Mouse (Mus musculus): ENCODE measurements around the gene Sh3kbp1. TPM values are rescaled to one million over a fixed set of nuclear protein-coding genes. Genes with fewer than 3 reads are reported as not detected.

Sh3kbp1 gene
- polyA plus RNA-seq, 1 experiment from 2014 or later, result 23.2 TPM

- WGBS, result 85% methylated on average over 10 of the region's 10 CpGs
- H3K36me3 ChIP-seq (replicated peaks), result no peaks in the 10 kb centered on the region
Measured at GRCm38 (mm10) chrX:159689785-159690416, 62.8 kb downstream of the Sh3kbp1 start.

GRCm38 (mm10) chrX:159693126-159693525 is 66.1 kb downstream of the Sh3kbp1 start:
- 91% methylated on average over 5 of the region's 5 CpGs for WGBS
- H3K9me3 ChIP-seq, result no peaks in the 10 kb centered on the region
- no peaks in the 10 kb centered on the region for H3K36me3 ChIP-seq (replicated peaks)
- peaks cover 66% of the 10 kb centered on the region for H3K27me3 ChIP-seq (replicated peaks; ENCODE audit: low read depth, poor library complexity, severe bottlenecking)
- DNase-seq (ENCODE audit: low spot score), result no peak
- peaks cover 7% of the 10 kb centered on the region for H3K4me1 ChIP-seq
- H3K27ac ChIP-seq (replicated peaks), result no peak overlapping the region
- no peak overlapping the region for H3K4me3 ChIP-seq

More at GRCm38 (mm10) chrX:159689785-159690416, 62.8 kb downstream of the Sh3kbp1 start:
- H3K4me3 ChIP-seq, result no peak overlapping the region
- H3K9me3 ChIP-seq, result no peaks in the 10 kb centered on the region
- no peak for DNase-seq (ENCODE audit: low spot score)
- no peaks in the 10 kb centered on the region for H3K4me1 ChIP-seq
- H3K27ac ChIP-seq (replicated peaks), result no peak overlapping the region
- H3K27me3 ChIP-seq (replicated peaks; ENCODE audit: low read depth, poor library complexity, severe bottlenecking), result peaks cover 74% of the 10 kb centered on the region

- no peak overlapping the region for H3K4me3 ChIP-seq
- peak overlapping the region; percentile 59 for H3K27ac ChIP-seq (replicated peaks)
- no peaks in the 10 kb centered on the region for H3K36me3 ChIP-seq (replicated peaks)
- H3K4me1 ChIP-seq, result peaks cover 7% of the 10 kb centered on the region
- H3K27me3 ChIP-seq (replicated peaks; ENCODE audit: low read depth, poor library complexity, severe bottlenecking), result peaks cover 67% of the 10 kb centered on the region
- no peaks in the 10 kb centered on the region for H3K9me3 ChIP-seq
- DNase-seq (ENCODE audit: low spot score), result no peak
- 27% methylated on average over 2 of the region's 2 CpGs for WGBS
Measured at GRCm38 (mm10) chrX:159696545-159696944, 69.5 kb downstream of the Sh3kbp1 start.

- Histone ChIP-seq H3K4me1 (peaks cover 7% of the 10 kb centered on the region), H3K9me3 (no peaks in the 10 kb centered on the region), H3K36me3 (replicated peaks) (no peaks in the 10 kb centered on the region), H3K27ac (replicated peaks) (peak overlapping the region; percentile 59; the same call in 1 of the 2 replicates), H3K27me3 (replicated peaks; ENCODE audit: low read depth, poor library complexity, severe bottlenecking) (peaks cover 72% of the 10 kb centered on the region), H3K4me3 (no peak overlapping the region)
- 12% methylated on average over 4 of the region's 4 CpGs for WGBS
- DNase-seq (ENCODE audit: low spot score), result peak; percentile 60
Measured at GRCm38 (mm10) chrX:159697030-159697454, 70.0 kb downstream of the Sh3kbp1 start.

GRCm38 (mm10) chrX:159702850-159703249 is 75.8 kb downstream of the Sh3kbp1 start:
- no peak for DNase-seq (ENCODE audit: low spot score)
- Histone ChIP-seq H3K4me3 (no peak overlapping the region), H3K27me3 (replicated peaks; ENCODE audit: low read depth, poor library complexity, severe bottlenecking) (peaks cover 87% of the 10 kb centered on the region), H3K4me1 (peaks cover under 1% of the 10 kb centered on the region; the same call in 1 of the 2 replicates), H3K27ac (replicated peaks) (no peak overlapping the region), H3K9me3 (no peaks in the 10 kb centered on the region), H3K36me3 (replicated peaks) (no peaks in the 10 kb centered on the region)
- 96% methylated on average over 2 of the region's 2 CpGs for WGBS

- H3K36me3 ChIP-seq (replicated peaks), result no peaks in the 10 kb centered on the region
- WGBS, result 62% methylated on average over 4 of the region's 4 CpGs
- peaks cover 17% of the 10 kb centered on the region for H3K4me1 ChIP-seq
- H3K27me3 ChIP-seq (replicated peaks; ENCODE audit: low read depth, poor library complexity, severe bottlenecking), result peaks cover 92% of the 10 kb centered on the region
- H3K9me3 ChIP-seq, result no peaks in the 10 kb centered on the region
- no peak overlapping the region for H3K4me3 ChIP-seq
- H3K27ac ChIP-seq (replicated peaks), result no peak overlapping the region
- DNase-seq (ENCODE audit: low spot score), result no peak
Measured at GRCm38 (mm10) chrX:159704381-159705004, 77.4 kb downstream of the Sh3kbp1 start.

GRCm38 (mm10) chrX:159705412-159705811 is 78.3 kb downstream of the Sh3kbp1 start:
- H3K36me3 ChIP-seq (replicated peaks), result no peaks in the 10 kb centered on the region
- 85% methylated on average over 2 of the region's 2 CpGs for WGBS
- no peak overlapping the region for H3K27ac ChIP-seq (replicated peaks)
- DNase-seq (ENCODE audit: low spot score), result no peak
- peaks cover 17% of the 10 kb centered on the region for H3K4me1 ChIP-seq
- no peaks in the 10 kb centered on the region for H3K9me3 ChIP-seq
- H3K27me3 ChIP-seq (replicated peaks; ENCODE audit: low read depth, poor library complexity, severe bottlenecking), result peaks cover 94% of the 10 kb centered on the region
- H3K4me3 ChIP-seq, result no peak overlapping the region

- H3K4me1 ChIP-seq, result peaks cover 17% of the 10 kb centered on the region
- 34% methylated on average over 8 of the region's 8 CpGs for WGBS
- H3K27me3 ChIP-seq (replicated peaks; ENCODE audit: low read depth, poor library complexity, severe bottlenecking), result peaks cover 97% of the 10 kb centered on the region
- H3K27ac ChIP-seq (replicated peaks), result 0 out of 2 replicates have a peak overlapping the region, but pooled peaks have one; percentile 20
- no peaks in the 10 kb centered on the region for H3K9me3 ChIP-seq
- DNase-seq (ENCODE audit: low spot score), result no peak
- H3K36me3 ChIP-seq (replicated peaks), result no peaks in the 10 kb centered on the region
- H3K4me3 ChIP-seq, result no peak overlapping the region
Measured at GRCm38 (mm10) chrX:159708076-159708830, 81.2 kb downstream of the Sh3kbp1 start.

- Histone ChIP-seq H3K27me3 (replicated peaks; ENCODE audit: low read depth, poor library complexity, severe bottlenecking) (peaks cover 97% of the 10 kb centered on the region), H3K27ac (replicated peaks) (no peak overlapping the region)
Measured at GRCm38 (mm10) chrX:159709296-159709695, 82.2 kb downstream of the Sh3kbp1 start.

GRCm38 (mm10) chrX:159711070-159712029 is 84.3 kb downstream of the Sh3kbp1 start:
- Histone ChIP-seq H3K36me3 (replicated peaks) (no peaks in the 10 kb centered on the region), H3K27ac (replicated peaks) (no peak overlapping the region), H3K4me3 (no peak overlapping the region), H3K27me3 (replicated peaks; ENCODE audit: low read depth, poor library complexity, severe bottlenecking) (peaks cover 92% of the 10 kb centered on the region), H3K9me3 (no peaks in the 10 kb centered on the region), H3K4me1 (peaks cover 17% of the 10 kb centered on the region)
- 85% methylated on average over 13 of the region's 13 CpGs for WGBS
- no peak for DNase-seq (ENCODE audit: low spot score)

More at GRCm38 (mm10) chrX:159709296-159709695, 82.2 kb downstream of the Sh3kbp1 start:
- Histone ChIP-seq H3K9me3 (no peaks in the 10 kb centered on the region), H3K36me3 (replicated peaks) (no peaks in the 10 kb centered on the region), H3K4me3 (no peak overlapping the region), H3K4me1 (peaks cover 17% of the 10 kb centered on the region)
- no peak for DNase-seq (ENCODE audit: low spot score)
- 88% methylated on average over 6 of the region's 6 CpGs for WGBS

- no peaks in the 10 kb centered on the region for H3K9me3 ChIP-seq
- H3K4me3 ChIP-seq, result no peak overlapping the region
- H3K27ac ChIP-seq (replicated peaks), result no peak overlapping the region
- H3K36me3 ChIP-seq (replicated peaks), result no peaks in the 10 kb centered on the region
- DNase-seq (ENCODE audit: low spot score), result no peak
- H3K27me3 ChIP-seq (replicated peaks; ENCODE audit: low read depth, poor library complexity, severe bottlenecking), result peaks cover 88% of the 10 kb centered on the region
- 85% methylated on average over 2 of the region's 2 CpGs for WGBS
- H3K4me1 ChIP-seq, result peaks cover 14% of the 10 kb centered on the region
Measured at GRCm38 (mm10) chrX:159713191-159713590, 86.1 kb downstream of the Sh3kbp1 start.

GRCm38 (mm10) chrX:159721390-159721789 is 94.3 kb downstream of the Sh3kbp1 start:
- peaks cover 87% of the 10 kb centered on the region for H3K27me3 ChIP-seq (replicated peaks; ENCODE audit: low read depth, poor library complexity, severe bottlenecking)
- 94% methylated on average over 1 of the region's 1 CpGs for WGBS

More at GRCm38 (mm10) chrX:159721390-159721789, 94.3 kb downstream of the Sh3kbp1 start:
- Histone ChIP-seq H3K9me3 (no peaks in the 10 kb centered on the region), H3K4me3 (no peak overlapping the region), H3K36me3 (replicated peaks) (no peaks in the 10 kb centered on the region), H3K4me1 (no peaks in the 10 kb centered on the region), H3K27ac (replicated peaks) (no peak overlapping the region)
- DNase-seq (ENCODE audit: low spot score), result no peak
